Mouse (Mus musculus): ENCODE measurements around the gene 1700001C02Rik. TPM values are rescaled to one million over a fixed set of nuclear protein-coding genes. Genes with fewer than 3 reads are reported as not detected.

Gene 1700001C02Rik
- total and polyA plus RNA-seq, 3 experiments = 2.6 TPM; not detected in 2

- H3K27me3 ChIP-seq (ENCODE audit: control insufficient read depth, insufficient read depth, low read length) = no peaks in the 10 kb centered on the region; the same call in 1 of the 2 replicates
- TF ChIP-seq EP300 (IDR thresholded peaks at IDR 0.05; ENCODE audit: insufficient read depth, low read depth, low read length) (no peak), POLR2A (IDR thresholded peaks at IDR 0.05; ENCODE audit: insufficient read depth, low read depth, low read length) (no peak), CTCF (IDR thresholded peaks at IDR 0.05) (no peak)
- H3K36me3 ChIP-seq (ENCODE audit: control insufficient read depth, insufficient read depth, low read length) = no peaks in the 10 kb centered on the region
- 50% methylated on average over 9 of the region's 9 CpGs for WGBS
- intact Hi-C loops (cut with DNase I) = no loop called here
- no peaks in the 10 kb centered on the region for H3K4me1 ChIP-seq (ENCODE audit: control insufficient read depth, insufficient read depth, low read length)
- no peak overlapping the region for H3K9ac ChIP-seq (ENCODE audit: low read depth, low read length)
- H3K79me2 ChIP-seq (replicated peaks; ENCODE audit: control insufficient read depth, insufficient read depth, low read length) = no peaks in the 10 kb centered on the region
- H3K27ac ChIP-seq = no peak overlapping the region
- H3K4me3 ChIP-seq = no peak overlapping the region
- no peak for DNase-seq
These were observed 468 bp downstream of the 1700001C02Rik start for GRCm38 (mm10) chr5:30466315-30466714.

- Histone ChIP-seq H3K27ac (no peak overlapping the region), H3K36me3 (ENCODE audit: control insufficient read depth, insufficient read depth, low read length) (no peaks in the 10 kb centered on the region), H3K4me1 (ENCODE audit: control insufficient read depth, insufficient read depth, low read length) (no peaks in the 10 kb centered on the region), H3K4me3 (no peak overlapping the region), H3K27me3 (ENCODE audit: control insufficient read depth, insufficient read depth, low read length) (no peaks in the 10 kb centered on the region; the same call in 1 of the 2 replicates), H3K79me2 (replicated peaks; ENCODE audit: control insufficient read depth, insufficient read depth, low read length) (no peaks in the 10 kb centered on the region), H3K9ac (ENCODE audit: low read depth, low read length) (no peak overlapping the region)
- no peak for DNase-seq
- no peak for TF ChIP-seq EP300 (IDR thresholded peaks at IDR 0.05; ENCODE audit: insufficient read depth, low read depth, low read length)
- TF ChIP-seq POLR2A (IDR thresholded peaks at IDR 0.05; ENCODE audit: insufficient read depth, low read depth, low read length) = no peak
- no peak for TF ChIP-seq CTCF (IDR thresholded peaks at IDR 0.05)
- WGBS = 68% methylated on average over 6 of the region's 6 CpGs
- intact Hi-C loops (cut with DNase I) = no loop called here
These were observed 4.6 kb downstream of the 1700001C02Rik start for GRCm38 (mm10) chr5:30470454-30470853.

GRCm38 (mm10) chr5:30472148-30472547 lies 6.3 kb downstream of the 1700001C02Rik start:
- Histone ChIP-seq H3K4me3 (no peak overlapping the region), H3K27ac (no peak overlapping the region), H3K4me1 (ENCODE audit: control insufficient read depth, insufficient read depth, low read length) (no peaks in the 10 kb centered on the region), H3K79me2 (replicated peaks; ENCODE audit: control insufficient read depth, insufficient read depth, low read length) (no peaks in the 10 kb centered on the region), H3K9ac (ENCODE audit: low read depth, low read length) (no peak overlapping the region), H3K27me3 (ENCODE audit: control insufficient read depth, insufficient read depth, low read length) (no peaks in the 10 kb centered on the region), H3K36me3 (ENCODE audit: control insufficient read depth, insufficient read depth, low read length) (no peaks in the 10 kb centered on the region)
- DNase-seq = no peak
- intact Hi-C loops (cut with DNase I) = no loop called here
- TF ChIP-seq EP300 (IDR thresholded peaks at IDR 0.05; ENCODE audit: insufficient read depth, low read depth, low read length) (no peak), CTCF (IDR thresholded peaks at IDR 0.05) (no peak), POLR2A (IDR thresholded peaks at IDR 0.05; ENCODE audit: insufficient read depth, low read depth, low read length) (no peak)
- 37% methylated on average over 5 of the region's 5 CpGs for WGBS

- intact Hi-C loops (cut with DNase I) = no loop called here
- DNase-seq = no peak
- no peaks in the 10 kb centered on the region for H3K36me3 ChIP-seq (ENCODE audit: control insufficient read depth, insufficient read depth, low read length)
- H3K4me3 ChIP-seq = no peak overlapping the region
- TF ChIP-seq CTCF (IDR thresholded peaks at IDR 0.05) (peak; percentile 82), EP300 (IDR thresholded peaks at IDR 0.05; ENCODE audit: insufficient read depth, low read depth, low read length) (no peak), POLR2A (IDR thresholded peaks at IDR 0.05; ENCODE audit: insufficient read depth, low read depth, low read length) (no peak)
- H3K27me3 ChIP-seq (ENCODE audit: control insufficient read depth, insufficient read depth, low read length) = no peaks in the 10 kb centered on the region
- H3K79me2 ChIP-seq (replicated peaks; ENCODE audit: control insufficient read depth, insufficient read depth, low read length) = no peaks in the 10 kb centered on the region
- no peak overlapping the region for H3K9ac ChIP-seq (ENCODE audit: low read depth, low read length)
- H3K4me1 ChIP-seq (ENCODE audit: control insufficient read depth, insufficient read depth, low read length) = no peaks in the 10 kb centered on the region
- WGBS = 36% methylated on average over 10 of the region's 10 CpGs
- H3K27ac ChIP-seq = no peak overlapping the region
These were observed 10.7 kb downstream of the 1700001C02Rik start for GRCm38 (mm10) chr5:30476534-30476933.

GRCm38 (mm10) chr5:30482319-30482718 lies 16.5 kb downstream of the 1700001C02Rik start:
- Histone ChIP-seq H3K79me2 (replicated peaks; ENCODE audit: control insufficient read depth, insufficient read depth, low read length) (no peaks in the 10 kb centered on the region), H3K27me3 (ENCODE audit: control insufficient read depth, insufficient read depth, low read length) (no peaks in the 10 kb centered on the region), H3K4me1 (ENCODE audit: control insufficient read depth, insufficient read depth, low read length) (no peaks in the 10 kb centered on the region), H3K27ac (no peak overlapping the region), H3K9ac (ENCODE audit: low read depth, low read length) (no peak overlapping the region), H3K4me3 (no peak overlapping the region), H3K36me3 (ENCODE audit: control insufficient read depth, insufficient read depth, low read length) (no peaks in the 10 kb centered on the region)
- WGBS = 20% methylated on average over 5 of the region's 5 CpGs
- TF ChIP-seq EP300 (IDR thresholded peaks at IDR 0.05; ENCODE audit: insufficient read depth, low read depth, low read length) = 0 out of 2 replicates have a peak, but pooled peaks have one; percentile 50
- peak; percentile 72 for TF ChIP-seq CTCF (IDR thresholded peaks at IDR 0.05)
- no peak for TF ChIP-seq POLR2A (IDR thresholded peaks at IDR 0.05; ENCODE audit: insufficient read depth, low read depth, low read length)
- intact Hi-C loops (cut with DNase I) = loop anchor here (2.0 to 5.0 kb wide), 2 partner anchors 60 to 265 kb away; no protein-coding TSS in a partner anchor
- peak; percentile 51 to 75 for DNase-seq

- intact Hi-C loops (cut with DNase I) = loop anchor here (2.0 to 5.0 kb wide), 2 partner anchors 61 to 266 kb away; no protein-coding TSS in a partner anchor
- H3K4me3 ChIP-seq = no peak overlapping the region
- H3K9ac ChIP-seq (ENCODE audit: low read depth, low read length) = no peak overlapping the region
- H3K79me2 ChIP-seq (replicated peaks; ENCODE audit: control insufficient read depth, insufficient read depth, low read length) = no peaks in the 10 kb centered on the region
- peak in 1 of 2 experiments; percentile 46 for DNase-seq
- no peaks in the 10 kb centered on the region for H3K36me3 ChIP-seq (ENCODE audit: control insufficient read depth, insufficient read depth, low read length)
- no peaks in the 10 kb centered on the region for H3K4me1 ChIP-seq (ENCODE audit: control insufficient read depth, insufficient read depth, low read length)
- TF ChIP-seq POLR2A (IDR thresholded peaks at IDR 0.05; ENCODE audit: insufficient read depth, low read depth, low read length) = no peak
- H3K27me3 ChIP-seq (ENCODE audit: control insufficient read depth, insufficient read depth, low read length) = no peaks in the 10 kb centered on the region
- H3K27ac ChIP-seq = no peak overlapping the region
- WGBS = 64% methylated on average over 8 of the region's 8 CpGs
These were observed 17.7 kb downstream of the 1700001C02Rik start for GRCm38 (mm10) chr5:30483533-30483932.

Data from heart, adult 2 months (tissue).